In genomic region chr7:79129883-79130282, GRCm38 (mm10) we compare ENCODE assay signal across 10 mouse cellular contexts. TPM values are rescaled to one million over a fixed set of nuclear protein-coding genes. Genes with fewer than 3 reads are reported as not detected.
DNase-seq lines count a peak whose midpoint lies in the region; ATAC-seq and TF ChIP-seq lines count a peak whose summit lies in the region.
"Had no signal": no experiment of that assay in that cellular context is flagged by ENCODE, and none has a peak within 500 bp of the region (broad histone marks: within the 10 kb centered on the region; RNA-seq: fewer than 3 reads in every experiment).

No protein-coding gene starts in this region.

- peaks cover 5% of the 10 kb centered on the region; the same call in 1 of the 2 replicates for H3K27me3 ChIP-seq in embryonic facial prominence, embryonic 14.5 days (replicated peaks; ENCODE audit: control insufficient read depth, insufficient read depth, low read length)
- 0 out of 2 replicates have a peak, but pooled peaks cover 4% of the 10 kb centered on the region for H3K27me3 ChIP-seq in intestine, postnatal 0 days (replicated peaks; ENCODE audit: control insufficient read depth, insufficient read depth, low read length)
- peaks cover 5% of the 10 kb centered on the region; the same call in 1 of the 2 replicates for H3K27me3 ChIP-seq in neural tube, embryonic 15.5 days (replicated peaks)

- H3K9ac ChIP-seq in embryonic facial prominence, embryonic 14.5 days (ENCODE audit: low read depth, low read length) = no peak overlapping the region
- no peak overlapping the region for H3K9ac ChIP-seq in intestine, postnatal 0 days (ENCODE audit: low read depth, low read length)
- H3K9ac ChIP-seq in neural tube, embryonic 15.5 days (replicated peaks) = 0 out of 2 replicates have a peak overlapping the region, but pooled peaks have one; percentile 24

- 19% methylated on average over 8 of the region's 8 CpGs for WGBS in embryonic facial prominence, embryonic 14.5 days
- WGBS in intestine, postnatal 0 days = 24% methylated on average over 8 of the region's 8 CpGs
- WGBS in neural tube, embryonic 15.5 days = 19% methylated on average over 8 of the region's 8 CpGs

- H3K4me2 ChIP-seq in embryonic facial prominence, embryonic 14.5 days (ENCODE audit: low read depth, low read length) = peak overlapping the region; percentile 53
- no peak overlapping the region for H3K4me2 ChIP-seq in intestine, postnatal 0 days (replicated peaks; ENCODE audit: low read depth)
- H3K4me2 ChIP-seq in neural tube, embryonic 15.5 days = peak overlapping the region; percentile 55

- intact Hi-C loops in left cerebral cortex, postnatal 4 days (cut with DNase I) = no loop called here

- H3K4me1 ChIP-seq in embryonic facial prominence, embryonic 14.5 days (ENCODE audit: control insufficient read depth, insufficient read depth, low read length) = peaks cover 17% of the 10 kb centered on the region
- 0 out of 2 replicates have a peak, but pooled peaks cover 2% of the 10 kb centered on the region for H3K4me1 ChIP-seq in intestine, postnatal 0 days (replicated peaks; ENCODE audit: control insufficient read depth, insufficient read depth, low read length)
- H3K4me1 ChIP-seq in neural tube, embryonic 15.5 days = peaks cover 17% of the 10 kb centered on the region

- ATAC-seq in embryonic facial prominence, embryonic 14.5 days (ENCODE audit: low read depth) = no peak
- no peak for ATAC-seq in intestine, postnatal 0 days
- ATAC-seq in neural tube, embryonic 15.5 days (ENCODE audit: low FRiP score) = no peak

- H3K27ac ChIP-seq in embryonic facial prominence, embryonic 14.5 days (replicated peaks; ENCODE audit: low read depth, low read length) = no peak overlapping the region
- no peak overlapping the region for H3K27ac ChIP-seq in intestine, postnatal 0 days (ENCODE audit: low read depth, low read length)
- no peak overlapping the region for H3K27ac ChIP-seq in neural tube, embryonic 15.5 days (replicated peaks)

- peak; percentile 31 for DNase-seq in left cerebral cortex, postnatal 4 days
- DNase-seq in left cerebral cortex, adult 9 months (ENCODE audit: low spot score in 2 of 2) = no peak
- DNase-seq in embryonic facial prominence, embryonic 14.5 days (ENCODE audit: low spot score) = peak; percentile 14
- no peak for DNase-seq in ovary, postnatal 10 days (ENCODE audit: low spot score)
- DNase-seq in adrenal gland, postnatal 25 days = no peak
- no peak for DNase-seq in Muller cell, postnatal 12 days (ENCODE audit: inconsistent ontology term)
- DNase-seq: gastrocnemius, postnatal 36 days had no signal

- H3K36me3 ChIP-seq in embryonic facial prominence, embryonic 14.5 days (ENCODE audit: control insufficient read depth, insufficient read depth, low read length) = peaks cover 13% of the 10 kb centered on the region; the same call in 1 of the 2 replicates
- H3K36me3 ChIP-seq in intestine, postnatal 0 days (ENCODE audit: control insufficient read depth, insufficient read depth) = peaks cover 11% of the 10 kb centered on the region; the same call in 1 of the 2 replicates
- no peaks in the 10 kb centered on the region for H3K36me3 ChIP-seq in neural tube, embryonic 15.5 days

- TF ChIP-seq CTCF in intestine, postnatal 0 days (IDR thresholded peaks at IDR 0.05; ENCODE audit: low read depth) = peak; percentile 53

- H3K9me3 ChIP-seq in embryonic facial prominence, embryonic 14.5 days (ENCODE audit: control insufficient read depth, low read length) = no peaks in the 10 kb centered on the region
- no peaks in the 10 kb centered on the region for H3K9me3 ChIP-seq in intestine, postnatal 0 days (ENCODE audit: control insufficient read depth)
- H3K9me3 ChIP-seq in neural tube, embryonic 15.5 days (replicated peaks) = no peaks in the 10 kb centered on the region

- H3K4me3 ChIP-seq in embryonic facial prominence, embryonic 14.5 days (ENCODE audit: low read depth, low read length) = peak overlapping the region; percentile 28; the same call in 1 of the 2 replicates
- no peak overlapping the region for H3K4me3 ChIP-seq in intestine, postnatal 0 days (ENCODE audit: low read depth, low read length)
- H3K4me3 ChIP-seq in neural tube, embryonic 15.5 days (replicated peaks) = peak overlapping the region; percentile 25

RNA-seq across cellular contexts. Expression of gene Hapln3, which starts 0.9 kb away (rescaled TPM):
- total RNA-seq in left cerebral cortex, postnatal 4 days (2021) = 1 to 10 TPM; 7.9 to 8.2 TPM
- polyA plus RNA-seq in embryonic facial prominence, embryonic 14.5 days (2014; fragmentation: Nextera tagmentation; extraction: Ambion mirVana) = 1.4 and 1.5 TPM in 2 replicates
- polyA plus RNA-seq in intestine, postnatal 0 days (2015; fragmentation: Nextera tagmentation; extraction: Ambion mirVana) = 0.25 and 0.48 TPM in 2 replicates
- polyA plus RNA-seq in neural tube, embryonic 15.5 days (2015; fragmentation: Nextera tagmentation; extraction: Ambion mirVana) = 2.5 and 2.8 TPM in 2 replicates
- 1.2 and 1.9 TPM in 2 replicates for total RNA-seq in adrenal gland, postnatal 25 days (2021)
- total RNA-seq: megakaryocyte-erythroid progenitor cell, adult 5-6 weeks had no signal

RNA-seq across cellular contexts. Expression of gene Mfge8, which starts 19.0 kb away (rescaled TPM):
- total RNA-seq in left cerebral cortex, postnatal 4 days (2021) = 100 to 1,000 TPM; 136 to 148 TPM
- 147 and 155 TPM in 2 replicates for polyA plus RNA-seq in embryonic facial prominence, embryonic 14.5 days (2014; fragmentation: Nextera tagmentation; extraction: Ambion mirVana)
- 217 and 219 TPM in 2 replicates for polyA plus RNA-seq in intestine, postnatal 0 days (2015; fragmentation: Nextera tagmentation; extraction: Ambion mirVana)
- polyA plus RNA-seq in neural tube, embryonic 15.5 days (2015; fragmentation: Nextera tagmentation; extraction: Ambion mirVana) = 132 and 151 TPM in 2 replicates
- 333 and 334 TPM in 2 replicates for total RNA-seq in adrenal gland, postnatal 25 days (2021)

Comparison
In these comparisons a context has a peak if more than half of its experiments do, and no peak if none do; other contexts are left out.
1. DNase-seq: peak in left cerebral cortex, postnatal 4 days (single experiment) and embryonic facial prominence, embryonic 14.5 days (single experiment); none in left cerebral cortex, adult 9 months (0 of 2), ovary, postnatal 10 days (single experiment), adrenal gland, postnatal 25 days (single experiment) and Muller cell, postnatal 12 days (single experiment).